Mouse (Mus musculus): ENCODE results near the gene Yy1.

The Yy1 gene

DNA sequence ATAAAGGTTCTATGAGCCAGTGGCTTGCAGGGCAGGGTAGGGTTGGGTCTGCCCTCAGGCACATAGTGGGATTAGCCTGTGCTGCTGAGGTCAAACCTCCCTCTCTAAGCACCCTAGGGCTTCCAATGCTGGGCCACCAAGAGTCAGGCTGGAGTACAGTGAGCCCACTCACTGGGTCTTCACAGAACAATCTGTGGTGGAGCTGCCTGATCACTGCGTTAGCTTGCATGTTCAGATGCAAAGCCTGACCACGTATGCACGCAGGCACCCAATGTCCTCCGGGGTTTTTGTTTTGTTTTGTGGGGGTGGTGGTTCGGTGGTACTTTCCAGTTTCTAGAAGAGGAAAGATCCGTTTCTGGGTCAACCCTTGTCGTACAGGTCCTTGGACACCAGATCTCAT, 64.3 kb downstream of the Yy1 start:
- no peak for DNase-seq (ENCODE audit: low read depth, low spot score)

DNA sequence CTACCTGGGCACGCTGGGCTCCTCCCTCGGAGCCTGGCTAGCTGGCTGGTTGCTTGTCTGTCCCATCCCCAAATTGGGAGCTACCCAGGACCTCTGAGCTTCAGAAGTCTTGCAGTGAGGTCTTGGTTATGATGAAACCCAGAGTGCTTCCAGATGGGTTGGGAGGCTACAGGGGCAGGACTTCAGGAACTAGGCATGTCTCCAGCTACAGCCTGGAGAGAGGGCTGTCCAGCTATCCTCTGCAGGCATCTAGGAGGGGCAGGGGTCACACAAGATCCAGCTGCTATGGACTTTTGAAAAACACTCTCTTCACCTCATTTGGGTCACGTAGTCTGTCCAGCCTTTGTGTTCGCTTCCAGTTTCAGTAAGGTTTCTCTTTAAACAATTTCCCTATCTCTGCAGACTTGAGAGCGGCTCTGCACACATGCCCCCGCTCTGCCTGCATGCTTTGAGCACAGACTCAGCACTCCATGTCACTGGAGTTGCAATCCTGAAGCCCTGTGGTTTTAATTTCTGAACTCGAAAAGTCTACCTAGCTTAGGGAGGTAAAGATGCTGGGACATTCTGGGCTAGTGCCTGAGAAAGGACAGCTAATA, 64.9 kb downstream of the Yy1 start:
- no peak for DNase-seq (ENCODE audit: low read depth, low spot score)

DNA sequence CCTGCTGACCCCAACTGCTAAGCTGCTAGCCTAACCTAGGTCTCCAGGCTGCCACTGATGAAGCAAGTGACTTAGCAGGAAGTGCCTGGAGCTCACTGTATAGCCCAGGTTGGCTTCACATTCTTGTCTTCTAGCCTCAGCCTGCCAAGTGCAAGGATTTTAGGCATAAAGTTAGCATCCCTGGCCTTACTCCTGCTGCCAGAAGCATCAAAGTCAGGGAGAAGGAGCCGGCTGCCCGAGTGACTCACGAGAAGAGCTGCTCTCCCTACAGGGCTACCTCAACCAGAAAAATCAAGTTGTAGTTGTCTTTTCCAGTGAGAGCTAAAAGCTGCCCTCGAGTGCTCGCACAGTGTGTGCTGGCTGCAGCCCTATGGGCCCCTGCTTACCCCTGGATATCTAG, 65.7 kb downstream of the Yy1 start:
- DNase-seq (ENCODE audit: low read depth, low spot score), result no peak

- DNase-seq (ENCODE audit: low read depth, low spot score), result no peak
Measured at GRCm38 (mm10) chr12:108865007-108865494, 72.3 kb downstream of the Yy1 start.

DNA sequence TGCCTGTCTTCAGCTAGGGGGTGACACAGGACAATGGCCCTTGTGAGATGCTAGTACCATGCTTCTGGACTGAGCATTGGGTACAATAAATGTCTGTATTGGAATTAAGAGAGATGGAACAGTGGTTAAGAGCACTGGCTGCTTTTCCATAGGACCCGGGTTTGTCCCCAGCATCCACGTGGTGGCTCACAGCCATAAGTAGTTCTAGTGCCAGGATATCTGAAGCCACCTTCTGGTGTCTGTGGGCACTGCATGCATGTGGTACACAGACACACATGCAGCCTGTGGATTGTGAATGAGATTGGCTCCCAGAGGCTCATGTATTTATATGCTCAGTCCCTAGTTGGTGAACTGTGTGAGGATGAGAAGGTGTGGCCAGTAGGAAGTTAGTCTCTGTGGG, 76.8 kb downstream of the Yy1 start:
- no peak for DNase-seq (ENCODE audit: low read depth, low spot score)
